ENCODE assay signal across 9 mouse cellular contexts in the genomic region with DNA sequence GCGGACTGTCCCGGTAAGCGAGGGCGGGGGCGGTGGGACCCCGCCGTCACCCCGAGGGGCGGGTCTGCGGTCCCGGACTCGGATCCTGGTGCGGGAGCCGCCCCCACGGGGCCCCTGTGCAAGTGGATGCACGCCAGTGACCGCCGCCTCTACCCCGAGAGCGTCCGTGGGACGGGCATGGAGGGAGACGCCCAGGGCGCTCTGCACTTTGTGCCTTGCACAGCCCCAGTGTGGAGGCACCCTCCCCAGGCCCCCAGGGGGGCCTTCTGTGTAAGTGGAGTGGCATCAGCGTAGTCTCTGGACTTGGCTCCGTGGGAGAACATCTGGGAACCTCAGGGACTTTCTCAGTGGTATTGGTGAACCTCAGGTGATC. TPM values are rescaled to one million over a fixed set of nuclear protein-coding genes. Genes with fewer than 3 reads are reported as not detected.
DNase-seq lines count a peak whose midpoint lies in the region; ATAC-seq and TF ChIP-seq lines count a peak whose summit lies in the region.
"Had no signal": no experiment of that assay in that cellular context is flagged by ENCODE, and none has a peak within 500 bp of the region (broad histone marks: within the 10 kb centered on the region; RNA-seq: fewer than 3 reads in every experiment).

No protein-coding gene starts in this region.

- H3K27ac ChIP-seq in kidney, embryonic 14.5 days (ENCODE audit: low read depth, low read length): no peak overlapping the region
- no peak overlapping the region for H3K27ac ChIP-seq in bone marrow macrophage, adult 2 months (ENCODE audit: insufficient read depth, low read depth, low read length)
- H3K27ac ChIP-seq in forebrain, postnatal 0 days (ENCODE audit: low read depth, low read length): peak overlapping the region; percentile 78
- H3K27ac ChIP-seq in limb, embryonic 14.5 days (replicated peaks; ENCODE audit: low read depth, low read length): no peak overlapping the region
- H3K27ac ChIP-seq in stomach, embryonic 14.5 days (ENCODE audit: low read length): no peak overlapping the region

- H3K4me2 ChIP-seq in kidney, embryonic 14.5 days (replicated peaks; ENCODE audit: low read depth, low read length): peak overlapping the region; percentile 94
- H3K4me2 ChIP-seq in forebrain, postnatal 0 days (ENCODE audit: low read depth): peak overlapping the region; percentile 84
- H3K4me2 ChIP-seq in limb, embryonic 14.5 days (replicated peaks; ENCODE audit: low read depth, low read length, severe bottlenecking): peak overlapping the region; percentile 89
- H3K4me2 ChIP-seq in stomach, embryonic 14.5 days (replicated peaks; ENCODE audit: low read depth, low read length): peak overlapping the region; percentile 91

- peak overlapping the region; percentile 62 for H3K4me3 ChIP-seq in kidney, embryonic 14.5 days (ENCODE audit: low read length)
- peak overlapping the region; percentile 48 for H3K4me3 ChIP-seq in bone marrow macrophage, adult 2 months (ENCODE audit: insufficient read depth, low read length)
- peak overlapping the region; percentile 68 for H3K4me3 ChIP-seq in forebrain, postnatal 0 days (ENCODE audit: low read depth, low read length)
- H3K4me3 ChIP-seq in limb, embryonic 14.5 days (replicated peaks; ENCODE audit: low read length): peak overlapping the region; percentile 57
- H3K4me3 ChIP-seq in stomach, embryonic 14.5 days (ENCODE audit: low read depth, low read length): peak overlapping the region; percentile 40

- no peaks in the 10 kb centered on the region for H3K4me1 ChIP-seq in kidney, embryonic 14.5 days (ENCODE audit: control insufficient read depth, insufficient read depth, low read length)
- no peaks in the 10 kb centered on the region for H3K4me1 ChIP-seq in bone marrow macrophage, adult 2 months (ENCODE audit: control insufficient read depth, insufficient read depth, low read length)
- 0 out of 2 replicates have a peak, but pooled peaks cover 4% of the 10 kb centered on the region for H3K4me1 ChIP-seq in forebrain, postnatal 0 days (ENCODE audit: insufficient read depth)
- H3K4me1 ChIP-seq in limb, embryonic 14.5 days (ENCODE audit: control insufficient read depth, insufficient read depth, low read length): no peaks in the 10 kb centered on the region
- H3K4me1 ChIP-seq in stomach, embryonic 14.5 days (ENCODE audit: control insufficient read depth, insufficient read depth, low read length): no peaks in the 10 kb centered on the region

- WGBS in kidney, embryonic 14.5 days: 4% methylated on average over 25 of the region's 26 CpGs
- 6% methylated on average over 26 of the region's 26 CpGs for WGBS in forebrain, postnatal 0 days
- 2% methylated on average over 18 of the region's 26 CpGs for WGBS in limb, embryonic 14.5 days
- WGBS in stomach, embryonic 14.5 days: 3% methylated on average over 26 of the region's 26 CpGs

- H3K36me3 ChIP-seq in kidney, embryonic 14.5 days (ENCODE audit: control insufficient read depth, insufficient read depth, low read length): no peaks in the 10 kb centered on the region
- H3K36me3 ChIP-seq in forebrain, postnatal 0 days (ENCODE audit: insufficient read depth): no peaks in the 10 kb centered on the region
- no peaks in the 10 kb centered on the region for H3K36me3 ChIP-seq in limb, embryonic 14.5 days (ENCODE audit: control insufficient read depth, insufficient read depth, low read length)
- no peaks in the 10 kb centered on the region for H3K36me3 ChIP-seq in stomach, embryonic 14.5 days (ENCODE audit: control insufficient read depth, insufficient read depth, low read length)

- H3K27me3 ChIP-seq in kidney, embryonic 14.5 days (ENCODE audit: control insufficient read depth, insufficient read depth, low read length): peaks cover 47% of the 10 kb centered on the region
- H3K27me3 ChIP-seq in forebrain, postnatal 0 days (ENCODE audit: insufficient read depth, low read length): no peaks in the 10 kb centered on the region
- H3K27me3 ChIP-seq in limb, embryonic 14.5 days (ENCODE audit: control insufficient read depth, insufficient read depth, low read length): peaks cover 36% of the 10 kb centered on the region
- peaks cover 11% of the 10 kb centered on the region; the same call in 1 of the 2 replicates for H3K27me3 ChIP-seq in stomach, embryonic 14.5 days (ENCODE audit: control insufficient read depth, insufficient read depth, low read length)

- TF ChIP-seq POLR2A in bone marrow macrophage, adult 2 months (IDR thresholded peaks at IDR 0.05; ENCODE audit: borderline replicate concordance, low read depth, low read length): no peak
- no peak for TF ChIP-seq POLR2A in limb, embryonic 14.5 days (IDR thresholded peaks at IDR 0.05; ENCODE audit: borderline replicate concordance, extremely low read depth, insufficient read depth, insufficient read length)

- H3K9ac ChIP-seq in kidney, embryonic 14.5 days (ENCODE audit: low read depth, low read length): peak overlapping the region; percentile 67
- H3K9ac ChIP-seq in forebrain, postnatal 0 days: peak overlapping the region; percentile 94
- peak overlapping the region; percentile 62 for H3K9ac ChIP-seq in limb, embryonic 14.5 days (ENCODE audit: low read depth, low read length, severe bottlenecking)
- peak overlapping the region; percentile 57 for H3K9ac ChIP-seq in stomach, embryonic 14.5 days (replicated peaks; ENCODE audit: low read depth, low read length)

- H3K9me3 ChIP-seq in kidney, embryonic 14.5 days (ENCODE audit: control insufficient read depth, low read length): no peaks in the 10 kb centered on the region
- no peaks in the 10 kb centered on the region for H3K9me3 ChIP-seq in forebrain, postnatal 0 days (ENCODE audit: low read length)
- H3K9me3 ChIP-seq in limb, embryonic 14.5 days (ENCODE audit: control insufficient read depth, low read length): no peaks in the 10 kb centered on the region
- no peaks in the 10 kb centered on the region for H3K9me3 ChIP-seq in stomach, embryonic 14.5 days (ENCODE audit: control insufficient read depth, low read depth, low read length)

- no peak for DNase-seq in kidney, adult 8-10 months
- no peak for DNase-seq in forebrain, postnatal 0 days
- no peak for DNase-seq in limb, embryonic 14.5 days (ENCODE audit: low spot score)
- DNase-seq in adrenal gland, postnatal 36 days: no peak
- DNase-seq in retina, postnatal 1 day: no peak

- ATAC-seq in kidney, embryonic 14.5 days (ENCODE audit: low FRiP score, low TSS enrichment): peak; percentile 79
- ATAC-seq in forebrain, postnatal 0 days: peak; percentile 24
- 0 out of 2 replicates have a peak, but pooled peaks have one; percentile 23 for ATAC-seq in limb, embryonic 14.5 days (ENCODE audit: low FRiP score, low read depth)
- ATAC-seq in stomach, embryonic 14.5 days (ENCODE audit: insufficient number of reproducible peaks, insufficient read depth, low FRiP score, low read depth): peak; percentile 56; the same call in 1 of the 2 replicates

- no peak for TF ChIP-seq CTCF in bone marrow macrophage, adult 2 months (IDR thresholded peaks at IDR 0.05; ENCODE audit: low read depth, low read length)
- TF ChIP-seq CTCF in forebrain, postnatal 0 days (IDR thresholded peaks at IDR 0.05; ENCODE audit: low read depth): no peak

RNA-seq across cellular contexts. Expression of gene Phf24, which starts 0.9 kb away (rescaled TPM):
- polyA plus RNA-seq in kidney, embryonic 14.5 days (2014; fragmentation: Nextera tagmentation; extraction: Ambion mirVana): 0.41 and 1.1 TPM in 2 replicates
- polyA plus RNA-seq in bone marrow macrophage, adult 2 months (2012; ENCODE audit: insufficient read depth, insufficient read length, missing spikeins): 0.20 and 0.70 TPM in 2 replicates
- 77.2 and 82.7 TPM in 2 replicates for total RNA-seq in forebrain, postnatal 0 days (2014; rRNA removed)
- 38.2 and 42.3 TPM in 2 replicates for polyA plus RNA-seq in forebrain, postnatal 0 days (2015; fragmentation: Nextera tagmentation; extraction: Ambion mirVana)
- polyA plus RNA-seq in limb, embryonic 14.5 days (2012; rRNA removed): 2.4 and 2.7 TPM in 2 replicates
- 1.1 and 1.2 TPM in 2 replicates for polyA plus RNA-seq in limb, embryonic 14.5 days (2014; fragmentation: Nextera tagmentation; extraction: Ambion mirVana)
- polyA plus RNA-seq in stomach, embryonic 14.5 days (2014; fragmentation: Nextera tagmentation; extraction: Ambion mirVana): 2.6 and 3.1 TPM in 2 replicates
- 1 to 10 TPM; 1.3 to 1.8 TPM for total RNA-seq in adrenal gland, postnatal 36 days (2021)

RNA-seq across cellular contexts. Expression of gene Dnajb5, which starts 32.2 kb away (rescaled TPM):
- 5.1 and 6.8 TPM in 2 replicates for polyA plus RNA-seq in kidney, embryonic 14.5 days (2014; fragmentation: Nextera tagmentation; extraction: Ambion mirVana)
- 11.7 and 13.5 TPM in 2 replicates for polyA plus RNA-seq in bone marrow macrophage, adult 2 months (2012; ENCODE audit: insufficient read depth, insufficient read length, missing spikeins)
- 81.0 and 106 TPM in 2 replicates for total RNA-seq in forebrain, postnatal 0 days (2014; rRNA removed)
- 46.8 and 50.7 TPM in 2 replicates for polyA plus RNA-seq in forebrain, postnatal 0 days (2015; fragmentation: Nextera tagmentation; extraction: Ambion mirVana)
- 16.9 and 17.4 TPM in 2 replicates for polyA plus RNA-seq in limb, embryonic 14.5 days (2012; rRNA removed)
- polyA plus RNA-seq in limb, embryonic 14.5 days (2014; fragmentation: Nextera tagmentation; extraction: Ambion mirVana): 7.4 and 7.6 TPM in 2 replicates
- 10.0 and 11.0 TPM in 2 replicates for polyA plus RNA-seq in stomach, embryonic 14.5 days (2014; fragmentation: Nextera tagmentation; extraction: Ambion mirVana)
- 10 to 100 TPM; 10.9 to 35.1 TPM for total RNA-seq in adrenal gland, postnatal 36 days (2021)

RNA-seq across cellular contexts. Expression of gene Fam205c, which starts 43.4 kb away (rescaled TPM):
- 0.35 TPM in 1 of 2 replicates, not detected in the other for polyA plus RNA-seq in kidney, embryonic 14.5 days (2014; fragmentation: Nextera tagmentation; extraction: Ambion mirVana)
- not detected in 2 replicates for polyA plus RNA-seq in bone marrow macrophage, adult 2 months (2012; ENCODE audit: insufficient read depth, insufficient read length, missing spikeins)
- not detected in 2 replicates for total RNA-seq in forebrain, postnatal 0 days (2014; rRNA removed)
- 1.8 and 3.2 TPM in 2 replicates for polyA plus RNA-seq in forebrain, postnatal 0 days (2015; fragmentation: Nextera tagmentation; extraction: Ambion mirVana)
- polyA plus RNA-seq in limb, embryonic 14.5 days (2012; rRNA removed): not detected in 2 replicates
- 0.55 TPM in 1 of 2 replicates, not detected in the other for polyA plus RNA-seq in limb, embryonic 14.5 days (2014; fragmentation: Nextera tagmentation; extraction: Ambion mirVana)
- 0.63 and 1.4 TPM in 2 replicates for polyA plus RNA-seq in stomach, embryonic 14.5 days (2014; fragmentation: Nextera tagmentation; extraction: Ambion mirVana)
- total RNA-seq in adrenal gland, postnatal 36 days (2021): not detected

RNA-seq across cellular contexts. Expression of gene 1700022I11Rik, which starts 52.0 kb away (rescaled TPM):
- 0.34 and 0.37 TPM in 2 replicates for polyA plus RNA-seq in kidney, embryonic 14.5 days (2014; fragmentation: Nextera tagmentation; extraction: Ambion mirVana)
- not detected in 2 replicates for polyA plus RNA-seq in bone marrow macrophage, adult 2 months (2012; ENCODE audit: insufficient read depth, insufficient read length, missing spikeins)
- not detected in 2 replicates for total RNA-seq in forebrain, postnatal 0 days (2014; rRNA removed)
- 0.23 and 0.63 TPM in 2 replicates for polyA plus RNA-seq in forebrain, postnatal 0 days (2015; fragmentation: Nextera tagmentation; extraction: Ambion mirVana)
- polyA plus RNA-seq in limb, embryonic 14.5 days (2012; rRNA removed): not detected in 2 replicates
- 0.45 and 0.48 TPM in 2 replicates for polyA plus RNA-seq in limb, embryonic 14.5 days (2014; fragmentation: Nextera tagmentation; extraction: Ambion mirVana)
- 0.22 and 0.97 TPM in 2 replicates for polyA plus RNA-seq in stomach, embryonic 14.5 days (2014; fragmentation: Nextera tagmentation; extraction: Ambion mirVana)
- not detected for total RNA-seq in adrenal gland, postnatal 36 days (2021)
- total RNA-seq: heart, postnatal 36 days had no signal

Comparison
In these comparisons a context has a peak if more than half of its experiments do, and no peak if none do; other contexts are left out.
1. ATAC-seq: peak in every context shown above with its lines; median percentile 79 in kidney, embryonic 14.5 days; 56 in stomach, embryonic 14.5 days; 24 in forebrain, postnatal 0 days; 23 in limb, embryonic 14.5 days.